Mouse (Mus musculus): ENCODE measurements around the gene Gtpbp2.

Gtpbp2 gene

DNA sequence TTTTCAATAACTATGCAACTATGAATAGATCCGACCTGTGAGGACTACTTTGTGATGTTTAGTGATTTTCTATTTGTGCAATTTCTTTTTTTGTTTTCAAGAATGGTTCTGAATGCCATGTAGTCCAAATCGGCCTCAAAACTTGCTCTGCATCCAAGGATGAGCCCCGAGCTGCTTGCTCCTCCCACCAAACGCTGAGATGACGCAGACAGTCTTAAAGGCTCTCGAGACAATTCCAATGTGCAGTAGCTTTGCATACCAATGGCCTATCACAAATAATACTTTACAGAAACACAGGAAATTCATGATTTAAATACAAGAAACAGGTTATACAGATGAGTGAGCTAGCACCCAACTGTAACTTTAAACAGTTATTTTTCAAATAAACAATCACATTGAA, 40.3 kb downstream of the Gtpbp2 start:
- in situ Hi-C loops (cut with MboI, MseI): loop anchor here in 1 of 2 experiments (5.0 kb wide), 1 partner anchor 34 kb away; no protein-coding TSS in a partner anchor

GRCm38 (mm10) chr17:46202421-46203071, 41.7 kb downstream of the Gtpbp2 start, which contains the start of the genes Polh and Xpo5:
Gene Polh, minus strand, starts transcription at chr17:46202645.
Gene Xpo5, plus strand, starts transcription at chr17:46202782.
- in situ Hi-C loops (cut with MboI, MseI): loop anchor here in 1 of 2 experiments (5.0 kb wide), 1 partner anchor 35 kb away; no protein-coding TSS in a partner anchor

- in situ Hi-C loops (cut with MboI, MseI): loop anchor here in 1 of 2 experiments (5.0 kb wide), 1 partner anchor 36 kb away; no protein-coding TSS in a partner anchor
Measured at GRCm38 (mm10) chr17:46203078-46203477, 42.2 kb downstream of the Gtpbp2 start.

GRCm38 (mm10) chr17:46206676-46207075, 45.8 kb downstream of the Gtpbp2 start:
- in situ Hi-C loops (cut with MboI, MseI): no loop called here

DNA sequence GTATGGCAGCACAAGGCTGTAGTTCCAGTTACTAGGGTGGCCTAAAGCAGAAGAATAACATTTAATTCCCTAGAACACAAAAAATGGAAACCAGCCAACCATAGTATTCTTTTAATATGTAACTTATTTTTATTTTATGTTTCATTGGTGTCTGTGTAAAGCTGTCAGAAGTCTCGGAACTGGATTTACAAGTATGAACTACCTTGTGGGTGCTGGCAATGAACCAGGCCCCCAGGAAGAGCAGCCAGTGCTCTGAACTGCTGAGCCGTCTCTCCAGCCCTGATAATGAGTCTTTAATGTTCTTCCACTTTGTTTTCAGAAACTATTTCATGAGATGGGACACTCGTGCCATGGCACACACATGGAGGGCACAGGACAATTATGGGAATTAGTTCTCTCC, 49.7 kb downstream of the Gtpbp2 start:
- in situ Hi-C loops (cut with MboI, MseI): no loop called here
